7 mouse cellular contexts compared by ENCODE assay signal in the genomic region with DNA sequence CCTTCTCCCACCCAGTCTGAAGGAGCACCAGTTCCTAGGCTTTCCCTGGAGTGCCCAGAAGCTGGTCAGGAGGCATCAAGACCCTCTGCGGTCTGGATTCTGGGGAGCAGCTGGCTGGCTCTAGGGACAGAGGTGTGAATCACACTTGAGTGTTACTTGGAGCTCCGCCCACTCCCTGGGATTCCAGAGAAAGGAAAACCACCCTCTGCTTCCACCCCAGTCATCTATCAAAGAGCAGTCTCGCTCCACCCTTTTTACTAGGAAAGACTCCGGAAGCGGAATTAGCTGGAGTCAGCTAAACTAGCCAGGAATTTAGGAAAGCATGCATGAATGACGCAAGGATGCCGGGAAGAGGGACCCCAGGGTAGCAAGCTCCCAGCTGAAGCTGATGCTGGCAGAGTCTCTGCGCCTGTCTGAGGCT. TPM values are rescaled to one million over a fixed set of nuclear protein-coding genes. Genes with fewer than 3 reads are reported as not detected.
DNase-seq lines count a peak whose midpoint lies in the region; ATAC-seq and TF ChIP-seq lines count a peak whose summit lies in the region.

No protein-coding gene starts in this region.

- no peaks in the 10 kb centered on the region for H3K36me3 ChIP-seq in heart, embryonic 13.5 days

- H3K27me3 ChIP-seq in heart, embryonic 13.5 days (replicated peaks), result peaks cover 29% of the 10 kb centered on the region

- 4% methylated on average over 8 of the region's 8 CpGs for WGBS in heart, embryonic 13.5 days

- no peaks in the 10 kb centered on the region for H3K9me3 ChIP-seq in heart, embryonic 13.5 days

- no peak for ATAC-seq in heart, embryonic 13.5 days (ENCODE audit: extremely low read depth, insufficient number of reproducible peaks, low FRiP score, low TSS enrichment)

- H3K9ac ChIP-seq in heart, embryonic 13.5 days, result no peak overlapping the region

- H3K4me1 ChIP-seq in heart, embryonic 13.5 days, result peaks cover 9% of the 10 kb centered on the region

- H3K27ac ChIP-seq in heart, embryonic 13.5 days (replicated peaks), result no peak overlapping the region

- peak overlapping the region; percentile 7; the same call in 1 of the 2 replicates for H3K4me3 ChIP-seq in heart, embryonic 13.5 days

- DNase-seq in Muller cell, postnatal 12 days (ENCODE audit: inconsistent ontology term), result peak; percentile 52
- peak; percentile 50 for DNase-seq in brain, embryonic 14.5 days (ENCODE audit: low read depth)
- peak; percentile 60 to 70 for DNase-seq in kidney, postnatal 4 days
- peak; percentile 30 for DNase-seq in neural tube, embryonic 10.5 days (ENCODE audit: extremely low spot score, low spot score)
- DNase-seq in cerebellum, adult 9-10 months, result no peak
- DNase-seq in spleen, postnatal 10 days (ENCODE audit: low spot score in 2 of 2), result no peak

- no peak for TF ChIP-seq CTCF in brain, embryonic 14.5 days (IDR thresholded peaks at IDR 0.05; ENCODE audit: borderline replicate concordance, extremely low read depth, insufficient read depth, insufficient read length)

- TF ChIP-seq POLR2A in brain, embryonic 14.5 days (IDR thresholded peaks at IDR 0.05; ENCODE audit: borderline replicate concordance, extremely low read depth, insufficient read depth, insufficient read length, poor library complexity, severe bottlenecking), result no peak

- H3K4me2 ChIP-seq in heart, embryonic 13.5 days, result peak overlapping the region; percentile 28

RNA-seq across cellular contexts. Expression of a gene that starts 18.9 kb away (rescaled TPM):
- 0.20 and 0.63 TPM in 2 replicates for polyA plus RNA-seq in brain, embryonic 14.5 days (2012; rRNA removed)
- polyA plus RNA-seq in heart, embryonic 13.5 days (2015; fragmentation: Nextera tagmentation; extraction: Ambion mirVana), result 0.12 and 0.27 TPM in 2 replicates

Comparison
In these comparisons a context has a peak if more than half of its experiments do, and no peak if none do; other contexts are left out.
1. DNase-seq: peak in Muller cell, postnatal 12 days (single experiment), brain, embryonic 14.5 days (single experiment), kidney, postnatal 4 days (2 of 2) and neural tube, embryonic 10.5 days (single experiment); none in cerebellum, adult 9-10 months (single experiment) and spleen, postnatal 10 days (0 of 2).